Mouse (Mus musculus) testis, adult 2 months (tissue): ENCODE measurements around the gene Tnrc6b.

Experiments
- CTCF ChIP-seq: fragments of 200-500 bp; IDR thresholded peaks from 2 replicates; pipeline ENCODE4 v1.5.1; 2012; ENCODE audit warnings: low read depth, mild to moderate bottlenecking, inconsistent platforms, low read length, moderate library complexity; ENCODE audit not compliant: control insufficient read depth, insufficient read depth, insufficient replicate concordance
- POLR2A ChIP-seq: fragments of 200-500 bp; IDR thresholded peaks from 2 replicates; pipeline ENCODE4 v1.6.1; 2012; ENCODE audit warnings: low read depth, mild to moderate bottlenecking, inconsistent platforms, low read length, moderate library complexity; ENCODE audit not compliant: control insufficient read depth

- no peak for TF ChIP-seq CTCF
- TF ChIP-seq POLR2A, result no peak
Observed at GRCm38 (mm10) chr15:80717431-80717830, 6.3 kb downstream of the Tnrc6b start.
